Mouse (Mus musculus) liver, embryonic 11.5 days (tissue): Measurements from ENCODE around the gene Olfr1396. TPM values are rescaled to one million over a fixed set of nuclear protein-coding genes. Genes with fewer than 3 reads are reported as not detected.
A peak's percentile ranks its signal among the peaks of the same experiment; 100 is the strongest.

Experiments used
- ATAC-seq: fragments of 200-750 bp; cut with Nextera tagmentation; replicated peaks from 2 replicates; pipeline ENCODE4 v1.8.0; 2017; ENCODE audit warnings: moderate number of reproducible peaks, mild to moderate bottlenecking, moderate TSS enrichment, moderate library complexity; ENCODE audit not compliant: low FRiP score
- DNase-seq: peaks from one replicate; pipeline ENCODE4 v3.0.0-alpha.2; 2017; ENCODE audit warnings: low spot score
- H3K27ac ChIP-seq: fragments of 300-500 bp; sonication (generic); 2 replicates; pipeline ENCODE4 v1.5.1; 2014; ENCODE audit warnings: mild to moderate bottlenecking, low read depth, low read length, control low read depth
- H3K27me3 ChIP-seq: fragments of 300-500 bp; sonication (generic); replicated peaks from 2 replicates; pipeline ENCODE4 v1.6.1; 2014; ENCODE audit warnings: low read length, mixed read lengths; ENCODE audit not compliant: control insufficient read depth, insufficient read depth
- H3K36me3 ChIP-seq: fragments of 300-500 bp; sonication (generic); 2 replicates; pipeline ENCODE4 v1.6.1; 2014; ENCODE audit warnings: mild to moderate bottlenecking, low read length, moderate library complexity, mixed read lengths; ENCODE audit not compliant: control insufficient read depth, insufficient read depth
- H3K4me1 ChIP-seq: fragments of 300-500 bp; sonication (generic); replicated peaks from 2 replicates; pipeline ENCODE4 v1.6.1; 2014; ENCODE audit warnings: low read length, mixed read lengths; ENCODE audit not compliant: control insufficient read depth, insufficient read depth
- H3K4me2 ChIP-seq: fragments of 300-500 bp; sonication (generic); 2 replicates; pipeline ENCODE4 v1.6.1; 2014; ENCODE audit warnings: mild to moderate bottlenecking, control low read depth, moderate library complexity
- H3K4me3 ChIP-seq: fragments of 300-500 bp; sonication (generic); 2 replicates; pipeline ENCODE4 v1.5.1; 2014; ENCODE audit warnings: low read depth, low read length, control low read depth
- H3K9ac ChIP-seq: fragments of 300-500 bp; sonication (generic); 2 replicates; pipeline ENCODE4 v1.6.1; 2014; ENCODE audit warnings: low read depth, low read length, control low read depth
- H3K9me3 ChIP-seq: fragments of 300-500 bp; sonication (generic); 2 replicates; pipeline ENCODE4 v1.6.1; 2016; ENCODE audit warnings: low read length, inconsistent platforms, mixed read lengths; ENCODE audit not compliant: control insufficient read depth
- WGBS: fragments of 180-500 bp; shearing (Covaris S2); extraction: QIAGEN DNeasy Blood & Tissue Kit; methylation state at CpG from one replicate; pipeline ENCODE4 v1.1.7; 2014; 5-methylcytosine and 5-hydroxymethylcytosine counted together
- polyA plus RNA-seq: library from polyadenylated mRNA; unstranded; fragments of >200 nt; fragmentation: Nextera tagmentation; extraction: Ambion mirVana; gene quantifications from 2 replicates; pipeline ENCODE4 v1.2.1, GENCODE M21; 2014

Gene Olfr1396
- polyA plus RNA-seq, 1 experiment from 2014 or later: not detected

DNA sequence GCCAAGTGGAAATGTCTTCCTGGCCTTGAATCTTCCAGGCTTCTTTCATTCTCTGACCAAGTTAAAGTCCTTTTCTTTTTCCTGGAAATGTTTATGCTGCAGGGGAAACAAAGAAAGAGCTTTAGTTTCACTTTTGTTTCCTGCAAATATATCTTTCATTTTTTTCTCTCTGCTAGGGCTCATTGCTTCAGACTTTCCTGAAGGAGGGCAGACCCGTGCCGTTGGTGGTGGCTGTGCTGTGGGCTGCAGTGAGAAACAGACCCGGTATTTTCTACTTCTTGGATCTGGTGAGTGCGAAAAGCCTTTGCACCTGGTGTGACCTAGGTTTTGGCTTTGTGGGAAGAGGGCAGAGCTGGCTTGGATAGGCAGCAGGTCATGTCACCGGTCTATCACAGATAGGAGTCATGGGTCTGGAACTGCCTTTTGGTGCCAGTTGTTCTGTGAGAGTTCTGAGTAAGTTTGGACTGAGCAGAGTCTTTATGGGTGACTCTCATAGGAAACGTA, 27.8 kb downstream of the Olfr1396 start:
- Histone ChIP-seq H3K4me2 (peak overlapping the region; percentile 35), H3K9ac (peak overlapping the region; percentile 34), H3K4me1 (peaks cover 68% of the 10 kb centered on the region), H3K4me3 (no peak overlapping the region), H3K9me3 (no peaks in the 10 kb centered on the region), H3K36me3 (no peaks in the 10 kb centered on the region), H3K27ac (peak overlapping the region; percentile 64), H3K27me3 (no peaks in the 10 kb centered on the region)
- WGBS: 73% methylated on average over 6 of the region's 6 CpGs
- ATAC-seq: no peak
- DNase-seq: no peak

DNA sequence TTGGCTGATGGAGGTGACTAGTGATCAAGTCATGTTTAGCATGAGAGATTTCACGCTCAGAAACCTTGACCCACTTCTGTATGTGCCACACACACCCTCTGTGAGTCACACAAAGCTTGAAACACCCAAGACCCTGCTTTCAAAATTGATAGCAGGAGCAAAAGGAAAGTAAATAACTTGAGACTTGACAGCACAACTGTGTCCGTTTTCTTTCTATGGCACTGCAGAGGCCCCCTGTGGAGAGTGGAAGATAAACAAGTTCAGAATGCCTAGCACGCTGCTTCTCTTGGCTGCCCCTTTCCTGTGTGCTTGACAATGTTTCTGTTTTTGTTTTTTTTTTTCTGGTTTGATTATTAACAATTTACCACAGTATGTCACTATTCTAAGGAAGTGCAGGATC, 29.8 kb downstream of the Olfr1396 start:
- DNase-seq (no peak), ATAC-seq (no peak)
- Histone ChIP-seq H3K9me3 (no peaks in the 10 kb centered on the region), H3K4me2 (no peak overlapping the region; the same call in 1 of the 2 replicates), H3K9ac (peak overlapping the region; percentile 47), H3K4me3 (no peak overlapping the region), H3K27ac (peak overlapping the region; percentile 71), H3K4me1 (peaks cover 50% of the 10 kb centered on the region), H3K36me3 (no peaks in the 10 kb centered on the region), H3K27me3 (no peaks in the 10 kb centered on the region)
- WGBS: 40% methylated on average over 3 of the region's 3 CpGs

DNA sequence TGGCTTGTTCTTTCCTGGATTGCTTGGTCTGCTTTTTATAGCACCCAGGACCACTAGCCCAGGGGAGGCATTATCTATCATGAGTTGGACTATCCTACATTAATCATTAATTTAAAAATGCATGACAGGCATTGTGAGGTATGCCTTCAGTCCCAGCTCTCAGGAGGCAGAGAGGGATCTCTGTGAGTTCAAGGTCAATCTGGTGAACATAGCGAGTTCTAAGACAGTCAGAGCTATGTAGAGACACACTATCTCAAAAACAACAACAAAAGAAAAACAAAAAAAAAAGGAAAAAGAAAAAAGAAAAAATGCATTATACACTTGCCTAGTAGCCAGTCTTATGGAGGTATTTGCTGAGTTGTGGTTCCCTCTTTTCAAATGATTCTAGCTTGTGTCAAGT, 30.3 kb downstream of the Olfr1396 start:
- peak overlapping the region; percentile 71 for H3K27ac ChIP-seq
- no peak for DNase-seq
- no peak overlapping the region for H3K4me3 ChIP-seq
- peak overlapping the region; percentile 47 for H3K9ac ChIP-seq
- no peaks in the 10 kb centered on the region for H3K27me3 ChIP-seq
- H3K36me3 ChIP-seq: no peaks in the 10 kb centered on the region
- WGBS: 67% methylated on average over 1 of the region's 1 CpGs
- H3K4me1 ChIP-seq: peaks cover 48% of the 10 kb centered on the region
- H3K4me2 ChIP-seq: no peak overlapping the region; the same call in 1 of the 2 replicates
- ATAC-seq: no peak
- no peaks in the 10 kb centered on the region for H3K9me3 ChIP-seq

GRCm38 (mm10) chr11:49083808-49084207, 30.9 kb downstream of the Olfr1396 start:
- no peak overlapping the region for H3K9ac ChIP-seq

DNA sequence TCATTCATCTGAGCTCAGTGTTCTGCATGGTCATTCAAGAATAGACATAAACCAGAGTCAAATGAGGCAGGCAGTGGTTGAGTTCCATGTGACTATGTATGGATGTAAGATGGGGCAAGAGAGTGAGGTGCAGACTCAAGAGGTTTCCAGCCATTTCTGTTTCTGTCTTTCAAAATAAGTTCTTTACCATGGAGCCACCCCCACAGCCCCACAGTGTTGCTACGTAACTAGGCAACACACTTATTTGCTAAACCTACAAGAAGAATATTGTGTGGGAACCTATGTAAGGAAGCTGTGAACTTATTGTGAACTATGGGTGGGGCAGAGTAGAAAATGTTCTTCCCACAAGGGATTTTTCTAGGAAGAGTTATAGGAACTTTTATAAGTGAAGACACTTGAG, 31.5 kb downstream of the Olfr1396 start:
- H3K4me2 ChIP-seq: no peak overlapping the region
- H3K36me3 ChIP-seq: no peaks in the 10 kb centered on the region
- DNase-seq: no peak
- no peaks in the 10 kb centered on the region for H3K27me3 ChIP-seq
- H3K4me1 ChIP-seq: peaks cover 39% of the 10 kb centered on the region
- H3K4me3 ChIP-seq: no peak overlapping the region
- H3K27ac ChIP-seq: peak overlapping the region; percentile 36
- no peak overlapping the region for H3K9ac ChIP-seq
- 87% methylated on average over 1 of the region's 1 CpGs for WGBS
- no peak for ATAC-seq
- H3K9me3 ChIP-seq: no peaks in the 10 kb centered on the region

More at GRCm38 (mm10) chr11:49083808-49084207, 30.9 kb downstream of the Olfr1396 start:
- H3K4me3 ChIP-seq: no peak overlapping the region
- 33% methylated on average over 3 of the region's 3 CpGs for WGBS
- peak overlapping the region; percentile 71 for H3K27ac ChIP-seq
- H3K27me3 ChIP-seq: no peaks in the 10 kb centered on the region
- no peaks in the 10 kb centered on the region for H3K36me3 ChIP-seq
- peaks cover 43% of the 10 kb centered on the region for H3K4me1 ChIP-seq
- DNase-seq: no peak
- no peak overlapping the region for H3K4me2 ChIP-seq
- H3K9me3 ChIP-seq: no peaks in the 10 kb centered on the region
- ATAC-seq: peak; percentile 61

DNA sequence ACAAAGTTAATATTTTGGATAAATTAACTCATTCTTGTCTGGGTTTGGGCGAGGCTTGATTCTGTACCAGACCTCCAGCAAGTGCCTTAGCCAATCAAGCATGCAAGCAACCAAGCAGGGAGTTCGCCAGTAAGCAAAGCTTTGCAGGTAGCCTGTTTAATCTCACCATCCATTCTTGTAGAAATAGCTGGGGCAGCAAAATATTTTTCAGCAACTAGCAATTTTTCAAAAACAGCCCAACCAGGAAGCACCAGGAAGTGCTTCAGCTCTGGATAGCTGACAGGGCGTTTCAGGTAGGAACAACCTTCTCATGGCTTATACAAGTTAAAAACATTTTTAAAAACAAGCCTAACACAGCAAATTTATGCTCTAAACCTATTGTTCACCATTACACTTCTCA, 32.8 kb downstream of the Olfr1396 start:
- H3K4me1 ChIP-seq: peaks cover 31% of the 10 kb centered on the region
- H3K27me3 ChIP-seq: no peaks in the 10 kb centered on the region
- no peak overlapping the region for H3K9ac ChIP-seq
- no peak for DNase-seq
- 76% methylated on average over 3 of the region's 3 CpGs for WGBS
- H3K36me3 ChIP-seq: no peaks in the 10 kb centered on the region
- no peak overlapping the region for H3K4me3 ChIP-seq
- no peak for ATAC-seq
- H3K27ac ChIP-seq: peak overlapping the region; percentile 32; the same call in 1 of the 2 replicates
- H3K9me3 ChIP-seq: no peaks in the 10 kb centered on the region
- no peak overlapping the region for H3K4me2 ChIP-seq

DNA sequence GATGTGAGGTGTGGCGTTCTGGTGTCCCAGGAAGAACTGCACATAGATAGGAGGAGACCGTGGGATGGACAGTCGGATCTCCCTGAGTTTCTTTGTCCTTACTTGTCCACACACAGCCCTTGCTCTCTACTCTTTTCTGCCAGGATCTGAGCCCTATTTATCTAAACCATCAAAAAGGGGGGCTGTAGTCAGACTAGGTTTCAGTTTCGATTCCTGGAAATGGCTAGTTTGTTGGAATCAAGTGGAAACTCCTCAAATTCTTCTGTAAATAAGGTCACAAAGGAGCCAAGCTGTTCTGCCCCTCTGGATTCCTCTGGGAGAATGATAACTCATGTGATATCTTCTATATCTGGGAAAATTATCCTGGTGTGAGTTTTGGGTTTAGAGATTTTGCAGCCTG, 33.3 kb downstream of the Olfr1396 start:
- no peaks in the 10 kb centered on the region for H3K27me3 ChIP-seq
- no peak overlapping the region for H3K27ac ChIP-seq
- no peak overlapping the region for H3K9ac ChIP-seq
- no peaks in the 10 kb centered on the region for H3K9me3 ChIP-seq
- WGBS: 74% methylated on average over 4 of the region's 4 CpGs
- DNase-seq: no peak
- H3K4me2 ChIP-seq: no peak overlapping the region
- no peak overlapping the region for H3K4me3 ChIP-seq
- H3K36me3 ChIP-seq: no peaks in the 10 kb centered on the region
- peaks cover 26% of the 10 kb centered on the region for H3K4me1 ChIP-seq
- ATAC-seq: no peak

DNA sequence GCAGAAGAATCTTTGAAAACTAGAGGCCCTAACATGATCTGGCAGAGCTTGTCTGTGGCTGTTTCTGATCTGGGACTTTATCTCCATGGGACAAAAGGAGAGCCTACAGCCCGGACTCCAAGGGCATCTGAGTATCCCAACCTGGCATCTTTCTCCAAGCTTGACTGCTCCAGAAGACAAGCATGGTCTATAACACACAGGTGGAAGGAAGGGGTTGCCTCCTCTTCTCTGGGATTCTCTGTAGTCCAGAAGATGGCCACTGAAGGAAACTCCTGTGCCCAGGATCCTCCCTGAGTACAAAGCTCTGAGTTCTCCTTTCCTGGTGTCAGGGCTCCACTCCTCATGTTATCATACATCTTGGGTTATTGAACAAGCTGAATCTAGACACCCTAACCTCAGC, 34.0 kb downstream of the Olfr1396 start:
- H3K36me3 ChIP-seq: no peaks in the 10 kb centered on the region
- no peak for DNase-seq
- H3K27me3 ChIP-seq: no peaks in the 10 kb centered on the region
- ATAC-seq: no peak
- H3K4me1 ChIP-seq: peaks cover 24% of the 10 kb centered on the region
- no peak overlapping the region for H3K27ac ChIP-seq
- H3K4me3 ChIP-seq: no peak overlapping the region
- no peak overlapping the region for H3K9ac ChIP-seq
- WGBS: 48% methylated on average over 1 of the region's 1 CpGs
- no peak overlapping the region for H3K4me2 ChIP-seq
- H3K9me3 ChIP-seq: no peaks in the 10 kb centered on the region

DNA sequence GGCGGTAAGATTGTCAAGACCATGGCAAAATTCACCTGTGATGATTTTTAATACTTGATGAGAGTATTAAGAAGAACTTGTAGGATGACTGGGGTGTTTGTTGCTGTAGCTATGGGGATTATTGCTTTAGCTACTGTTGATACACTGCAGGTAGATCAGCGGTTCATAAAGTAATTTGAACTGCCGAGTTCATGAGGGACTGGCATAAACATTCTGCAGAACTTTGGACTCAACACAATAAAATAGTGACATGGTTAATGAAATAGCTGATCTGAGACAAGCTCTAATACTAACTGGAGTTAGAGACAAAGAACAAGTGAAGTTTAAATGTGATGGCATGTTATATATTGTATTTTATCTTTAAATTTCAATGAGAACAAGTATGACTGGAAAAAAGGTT, 36.0 kb downstream of the Olfr1396 start:
- Histone ChIP-seq H3K4me1 (peaks cover 7% of the 10 kb centered on the region), H3K36me3 (no peaks in the 10 kb centered on the region), H3K27me3 (no peaks in the 10 kb centered on the region), H3K9ac (no peak overlapping the region), H3K4me2 (no peak overlapping the region), H3K9me3 (no peaks in the 10 kb centered on the region), H3K27ac (no peak overlapping the region), H3K4me3 (no peak overlapping the region)
- ATAC-seq (no peak), DNase-seq (no peak)
- WGBS: 91% methylated on average over 3 of the region's 3 CpGs
